ENCODE assay signal across 10 mouse cellular contexts in genomic region chr10:14734285-14734684, GRCm38 (mm10). TPM values are rescaled to one million over a fixed set of nuclear protein-coding genes. Genes with fewer than 3 reads are reported as not detected.
DNase-seq lines count a peak whose midpoint lies in the region; ATAC-seq and TF ChIP-seq lines count a peak whose summit lies in the region.
"Had no signal": no experiment of that assay in that cellular context is flagged by ENCODE, and none has a peak within 500 bp of the region (broad histone marks: within the 10 kb centered on the region; RNA-seq: fewer than 3 reads in every experiment).

No protein-coding gene starts in this region.

- peak; percentile 56 for TF ChIP-seq CTCF in heart, postnatal 0 days (IDR thresholded peaks at IDR 0.05; ENCODE audit: low read depth)
- peak; percentile 75 for TF ChIP-seq CTCF in left cerebral cortex, adult 2 months (IDR thresholded peaks at IDR 0.05)

- no peak overlapping the region for H3K27ac ChIP-seq in heart, postnatal 0 days (ENCODE audit: low read depth)
- no peak overlapping the region for H3K27ac ChIP-seq in heart, embryonic 12.5 days (ENCODE audit: poor library complexity, severe bottlenecking)
- no peak overlapping the region for H3K27ac ChIP-seq in left cerebral cortex, adult 2 months

- H3K4me1 ChIP-seq in heart, postnatal 0 days (ENCODE audit: control insufficient read depth, insufficient read depth): no peaks in the 10 kb centered on the region
- no peaks in the 10 kb centered on the region for H3K4me1 ChIP-seq in heart, embryonic 12.5 days (replicated peaks)

- no peaks in the 10 kb centered on the region for H3K36me3 ChIP-seq in heart, postnatal 0 days (replicated peaks; ENCODE audit: control insufficient read depth, insufficient read depth, low read length)
- H3K36me3 ChIP-seq in heart, embryonic 12.5 days: no peaks in the 10 kb centered on the region

- intact Hi-C loops in left cerebral cortex, adult 2 months (cut with DNase I): loop anchor here (2.0 to 5.0 kb wide), 2 partner anchors 439 to 488 kb away; no protein-coding TSS in a partner anchor

- peak; percentile 37 for DNase-seq in heart, postnatal 0 days (ENCODE audit: low spot score)
- DNase-seq in urinary bladder, postnatal 25 days (ENCODE audit: low spot score): peak; percentile 12
- DNase-seq in urinary bladder, postnatal 4 days (ENCODE audit: low spot score in 2 of 2): no peak
- DNase-seq in embryo, embryonic 11.5 days (ENCODE audit: low read depth, low spot score): peak; percentile 39
- DNase-seq in left cerebral cortex, adult 2 months (ENCODE audit: extremely low spot score in 1 of 2, low spot score in 2 of 2): peak; percentile 11 to 17
- DNase-seq in right cerebral cortex, postnatal 14 days: peak; percentile 18
- no peak for DNase-seq in urinary bladder, postnatal 36 days (ENCODE audit: low spot score in 2 of 2)

- ATAC-seq in heart, postnatal 0 days (ENCODE audit: insufficient read depth, low read depth): no peak
- ATAC-seq in heart, embryonic 12.5 days (ENCODE audit: insufficient number of reproducible peaks, low FRiP score): no peak

- H3K4me3 ChIP-seq in heart, postnatal 0 days (ENCODE audit: low read depth, low read length): no peak overlapping the region
- H3K4me3 ChIP-seq in heart, embryonic 12.5 days: no peak overlapping the region
- H3K4me3 ChIP-seq in left cerebral cortex, adult 2 months: no peak overlapping the region

- no peaks in the 10 kb centered on the region for H3K27me3 ChIP-seq in heart, postnatal 0 days (ENCODE audit: control insufficient read depth, insufficient read depth, low read length)
- H3K27me3 ChIP-seq in heart, embryonic 12.5 days (replicated peaks): no peaks in the 10 kb centered on the region

- no peak for TF ChIP-seq EP300 in heart, postnatal 0 days (IDR thresholded peaks at IDR 0.05; ENCODE audit: low read depth)

- no peaks in the 10 kb centered on the region for H3K9me3 ChIP-seq in heart, postnatal 0 days (replicated peaks; ENCODE audit: control insufficient read depth, low read length)
- H3K9me3 ChIP-seq in heart, embryonic 12.5 days (replicated peaks): no peaks in the 10 kb centered on the region

- WGBS in heart, postnatal 0 days: 11% methylated on average over 2 of the region's 2 CpGs
- whole genome bisulfite sequencing in heart, embryonic 12.5 days: 5% methylated on average over 2 of the region's 2 CpGs

- no peak overlapping the region for H3K9ac ChIP-seq in heart, postnatal 0 days (replicated peaks; ENCODE audit: low read depth, low read length)
- H3K9ac ChIP-seq in heart, embryonic 12.5 days: no peak overlapping the region

- no peak overlapping the region for H3K4me2 ChIP-seq in heart, postnatal 0 days (ENCODE audit: low read depth, low read length)
- H3K4me2 ChIP-seq in heart, embryonic 12.5 days: no peak overlapping the region

RNA-seq across cellular contexts. Expression of gene Gje1, which starts 16.3 kb away (rescaled TPM):
- not detected in 2 replicates for total RNA-seq in heart, postnatal 0 days (2014; rRNA removed; ENCODE audit: low replicate concordance)
- not detected in 2 replicates for polyA plus RNA-seq in heart, postnatal 0 days (2015; fragmentation: Nextera tagmentation; extraction: Ambion mirVana)
- not detected in 2 replicates for polyA plus RNA-seq in heart, embryonic 12.5 days (2016; fragmentation: Nextera tagmentation; extraction: Ambion mirVana)
- not detected for total RNA-seq in left cerebral cortex, adult 2 months (2021)
- total RNA-seq: layer of hippocampus, postnatal 14 days had no signal

RNA-seq across cellular contexts. Expression of gene Nmbr, which starts 28.9 kb away (rescaled TPM):
- total RNA-seq in heart, postnatal 0 days (2014; rRNA removed; ENCODE audit: low replicate concordance): not detected in 2 replicates
- polyA plus RNA-seq in heart, postnatal 0 days (2015; fragmentation: Nextera tagmentation; extraction: Ambion mirVana): 0.23 TPM in 1 of 2 replicates, not detected in the other
- polyA plus RNA-seq in heart, embryonic 12.5 days (2016; fragmentation: Nextera tagmentation; extraction: Ambion mirVana): 0.23 TPM in 1 of 2 replicates, not detected in the other
- total RNA-seq in left cerebral cortex, adult 2 months (2021): 1 to 10 TPM; 4.0 to 5.2 TPM
- total RNA-seq: neutrophil, adult 5-6 weeks had no signal

RNA-seq across cellular contexts. Expression of gene Vta1, which starts 28.9 kb away (rescaled TPM):
- 25.0 and 56.8 TPM in 2 replicates for total RNA-seq in heart, postnatal 0 days (2014; rRNA removed; ENCODE audit: low replicate concordance)
- polyA plus RNA-seq in heart, postnatal 0 days (2015; fragmentation: Nextera tagmentation; extraction: Ambion mirVana): 66.0 and 66.9 TPM in 2 replicates
- 83.0 and 84.4 TPM in 2 replicates for polyA plus RNA-seq in heart, embryonic 12.5 days (2016; fragmentation: Nextera tagmentation; extraction: Ambion mirVana)
- total RNA-seq in left cerebral cortex, adult 2 months (2021): 10 to 100 TPM; 61.1 to 65.7 TPM

Comparison
In these comparisons a context has a peak if more than half of its experiments do, and no peak if none do; other contexts are left out.
1. DNase-seq: peak in heart, postnatal 0 days (single experiment), urinary bladder, postnatal 25 days (single experiment), embryo, embryonic 11.5 days (single experiment), left cerebral cortex, adult 2 months (2 of 2) and right cerebral cortex, postnatal 14 days (single experiment); none in urinary bladder, postnatal 4 days (0 of 2) and urinary bladder, postnatal 36 days (0 of 2).